Mouse (Mus musculus): Measurements from ENCODE around the gene Padi4.

DNA sequence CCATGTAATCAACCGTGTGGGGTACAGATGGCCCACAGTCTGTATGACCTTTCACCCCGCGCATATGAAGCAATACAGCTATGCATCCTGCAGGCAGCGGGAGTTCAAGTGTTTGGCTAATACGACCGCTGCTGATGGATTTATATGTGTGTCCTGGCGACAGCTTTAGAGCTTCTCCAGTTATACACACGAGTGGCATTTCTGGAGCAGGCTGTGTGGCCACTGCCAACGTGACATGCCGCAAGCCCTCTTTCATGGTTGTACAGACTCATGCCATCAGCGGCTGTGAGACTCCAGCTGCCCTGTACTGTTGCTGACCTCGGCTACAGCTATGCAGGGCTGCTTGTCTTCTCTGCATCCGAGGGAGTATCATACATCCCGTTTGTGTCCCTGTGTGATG is 6.5 kb upstream of the Padi4 start:
- TF ChIP-seq POLR2A (IDR thresholded peaks at IDR 0.05; ENCODE audit: borderline replicate concordance, low read depth, low read length) = no peak
- no peak for TF ChIP-seq CTCF (IDR thresholded peaks at IDR 0.05; ENCODE audit: low read depth, low read length)
